ENCODE assay signal across 12 mouse cellular contexts in the genomic region with DNA sequence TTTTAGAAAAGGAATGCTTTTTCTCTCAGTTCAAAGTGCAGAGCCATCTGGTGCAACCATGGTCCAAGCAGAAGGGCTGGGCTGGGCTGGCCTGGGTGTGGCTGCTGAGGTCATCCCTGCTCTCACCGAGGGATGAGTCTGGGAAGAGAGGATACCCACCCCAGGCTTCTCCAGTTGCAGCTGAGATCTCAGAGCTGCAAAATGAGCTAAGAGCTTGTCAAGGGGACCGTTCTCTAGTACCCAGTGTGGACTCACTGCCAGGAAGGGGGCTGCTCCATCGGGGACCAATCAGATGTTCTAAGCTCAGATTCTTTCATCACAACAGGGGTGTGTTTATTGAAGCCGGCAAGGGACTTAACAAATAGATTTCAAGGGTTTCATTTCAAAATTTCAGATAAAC.
DNase-seq lines count a peak whose midpoint lies in the region; ATAC-seq and TF ChIP-seq lines count a peak whose summit lies in the region.
"Had no signal": no experiment of that assay in that cellular context is flagged by ENCODE, and none has a peak within 500 bp of the region (broad histone marks: within the 10 kb centered on the region; RNA-seq: fewer than 3 reads in every experiment).

No protein-coding gene starts in this region.

- no peaks in the 10 kb centered on the region for H3K9me3 ChIP-seq in kidney, postnatal 0 days (replicated peaks; ENCODE audit: low read length)
- H3K9me3 ChIP-seq: hindbrain, embryonic 13.5 days had no signal

- TF ChIP-seq CTCF in kidney, postnatal 0 days (IDR thresholded peaks at IDR 0.05; ENCODE audit: low read depth): no peak

- no peak overlapping the region for H3K9ac ChIP-seq in kidney, postnatal 0 days (ENCODE audit: low read depth, low read length)
- H3K9ac ChIP-seq: hindbrain, embryonic 13.5 days had no signal

- H3K4me3 ChIP-seq in kidney, postnatal 0 days (replicated peaks; ENCODE audit: low read depth, low read length): no peak overlapping the region
- H3K4me3 ChIP-seq: hindbrain, embryonic 13.5 days had no signal

- no peaks in the 10 kb centered on the region for H3K27me3 ChIP-seq in kidney, postnatal 0 days (ENCODE audit: insufficient read depth, low read length)
- H3K27me3 ChIP-seq: hindbrain, embryonic 13.5 days had no signal

- no peak overlapping the region for H3K27ac ChIP-seq in kidney, postnatal 0 days
- H3K27ac ChIP-seq: hindbrain, embryonic 13.5 days; macrophage had no signal

- H3K4me2 ChIP-seq in kidney, postnatal 0 days (ENCODE audit: low read length): no peak overlapping the region
- H3K4me2 ChIP-seq: hindbrain, embryonic 13.5 days had no signal

- no peak for ATAC-seq in kidney, postnatal 0 days (replicated peaks; ENCODE audit: low FRiP score, low read depth)

- no peaks in the 10 kb centered on the region for H3K4me1 ChIP-seq in kidney, postnatal 0 days (replicated peaks; ENCODE audit: insufficient read depth, low read length)
- H3K4me1 ChIP-seq: hindbrain, embryonic 13.5 days had no signal

- DNase-seq in cerebellum, postnatal 10 days: peak; percentile 47 to 56
- DNase-seq in cerebellum, adult 11 months: no peak
- peak; percentile 36 for DNase-seq in kidney, postnatal 0 days (ENCODE audit: low spot score)
- DNase-seq in kidney, adult 8-10 months: no peak
- peak; percentile 24 to 48 for DNase-seq in cerebellum, postnatal 14 days
- DNase-seq in gastrocnemius, adult 8-10 months (ENCODE audit: low spot score in 2 of 2): peak; percentile 34 to 52
- no peak for DNase-seq in layer of hippocampus, adult 9-11 months
- no peak for DNase-seq in layer of hippocampus, postnatal 14 days (ENCODE audit: low spot score in 2 of 2)
- DNase-seq: right cerebral cortex, adult 18-20 months; thymus, adult 18-20 months had no signal

- 24% methylated on average over 4 of the region's 4 CpGs for WGBS in kidney, postnatal 0 days

- H3K36me3 ChIP-seq in kidney, postnatal 0 days (ENCODE audit: insufficient read depth, low read length): no peaks in the 10 kb centered on the region
- H3K36me3 ChIP-seq: hindbrain, embryonic 13.5 days had no signal

Comparison
In these comparisons a context has a peak if more than half of its experiments do, and no peak if none do; other contexts are left out.
1. DNase-seq: peak in cerebellum, postnatal 10 days (2 of 2), kidney, postnatal 0 days (single experiment), cerebellum, postnatal 14 days (2 of 2) and gastrocnemius, adult 8-10 months (2 of 2); none in cerebellum, adult 11 months (single experiment), kidney, adult 8-10 months (0 of 2), layer of hippocampus, adult 9-11 months (single experiment) and layer of hippocampus, postnatal 14 days (0 of 2).